Mouse (Mus musculus): ENCODE measurements around the gene Fndc3b.

Fndc3b gene

GRCm38 (mm10) chr3:27555401-27555940 lies 155.6 kb downstream of the Fndc3b start:
- in situ Hi-C loops (cut with MboI): no loop called here

GRCm38 (mm10) chr3:27554325-27554724 lies 156.8 kb downstream of the Fndc3b start:
- in situ Hi-C loops (cut with MboI): no loop called here

GRCm38 (mm10) chr3:27553781-27554180 lies 157.3 kb downstream of the Fndc3b start:
- in situ Hi-C loops (cut with MboI): no loop called here

- in situ Hi-C loops (cut with MboI): no loop called here
These were observed 160.1 kb downstream of the Fndc3b start for GRCm38 (mm10) chr3:27551005-27551404.

- in situ Hi-C loops (cut with MboI): no loop called here
These were observed 160.7 kb downstream of the Fndc3b start for GRCm38 (mm10) chr3:27550409-27550808.

- in situ Hi-C loops (cut with MboI): no loop called here
These were observed 165.5 kb downstream of the Fndc3b start for GRCm38 (mm10) chr3:27545651-27546050.

GRCm38 (mm10) chr3:27544061-27544460 lies 167.0 kb downstream of the Fndc3b start:
- in situ Hi-C loops (cut with MboI): no loop called here

GRCm38 (mm10) chr3:27541841-27542240 lies 169.3 kb downstream of the Fndc3b start:
- in situ Hi-C loops (cut with MboI): no loop called here

GRCm38 (mm10) chr3:27541181-27541580 lies 169.9 kb downstream of the Fndc3b start:
- in situ Hi-C loops (cut with MboI): no loop called here

GRCm38 (mm10) chr3:27534208-27534607 lies 176.9 kb downstream of the Fndc3b start:
- in situ Hi-C loops (cut with MboI): no loop called here

- in situ Hi-C loops (cut with MboI): no loop called here
These were observed 177.4 kb downstream of the Fndc3b start for GRCm38 (mm10) chr3:27533721-27534120.

GRCm38 (mm10) chr3:27531993-27532392 lies 179.1 kb downstream of the Fndc3b start:
- in situ Hi-C loops (cut with MboI): no loop called here

GRCm38 (mm10) chr3:27530370-27530769 lies 180.7 kb downstream of the Fndc3b start:
- in situ Hi-C loops (cut with MboI): no loop called here

- in situ Hi-C loops (cut with MboI): no loop called here
These were observed 181.7 kb downstream of the Fndc3b start for GRCm38 (mm10) chr3:27529221-27530051.

- in situ Hi-C loops (cut with MboI): no loop called here
These were observed 184.1 kb downstream of the Fndc3b start for GRCm38 (mm10) chr3:27526991-27527390.

GRCm38 (mm10) chr3:27523176-27523936 lies 187.8 kb downstream of the Fndc3b start:
- in situ Hi-C loops (cut with MboI): no loop called here

GRCm38 (mm10) chr3:27520391-27520790 lies 190.7 kb downstream of the Fndc3b start:
- in situ Hi-C loops (cut with MboI): no loop called here

- in situ Hi-C loops (cut with MboI): no loop called here
These were observed 191.6 kb downstream of the Fndc3b start for GRCm38 (mm10) chr3:27519481-27519880.

- in situ Hi-C loops (cut with MboI): no loop called here
These were observed 192.2 kb downstream of the Fndc3b start for GRCm38 (mm10) chr3:27518935-27519334.

GRCm38 (mm10) chr3:27516536-27516935 lies 194.6 kb downstream of the Fndc3b start:
- in situ Hi-C loops (cut with MboI): no loop called here

- in situ Hi-C loops (cut with MboI): no loop called here
These were observed 199.3 kb downstream of the Fndc3b start for GRCm38 (mm10) chr3:27511765-27512164.

GRCm38 (mm10) chr3:27506886-27507285 lies 204.2 kb downstream of the Fndc3b start:
- in situ Hi-C loops (cut with MboI): no loop called here

GRCm38 (mm10) chr3:27505582-27505981 lies 205.5 kb downstream of the Fndc3b start:
- in situ Hi-C loops (cut with MboI): no loop called here
